Comparison of ENCODE assay signal across 18 mouse cellular contexts in the genomic region with DNA sequence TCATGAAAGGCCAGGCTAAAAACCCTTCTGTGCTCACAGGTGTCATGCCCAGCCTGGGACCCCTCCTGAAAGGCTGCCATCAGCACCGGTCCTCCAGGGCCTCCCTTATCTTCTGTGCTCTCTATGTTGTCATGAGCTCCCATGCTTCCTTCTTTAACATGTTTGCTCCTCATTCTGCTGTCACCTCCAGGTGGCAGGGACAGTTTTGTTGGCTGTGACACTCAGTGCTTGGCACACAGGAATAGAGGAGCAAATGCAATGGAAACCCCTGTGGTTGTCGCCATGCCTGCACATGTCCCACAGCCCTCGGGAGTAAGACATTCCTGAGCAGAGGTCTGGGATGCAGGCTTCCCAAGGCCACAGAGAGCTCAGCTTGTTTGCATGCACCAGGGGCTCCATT.
"Had no signal": no experiment of that assay in that cellular context is flagged by ENCODE, and none has a peak within 500 bp of the region (broad histone marks: within the 10 kb centered on the region; RNA-seq: fewer than 3 reads in every experiment).

No protein-coding gene starts in this region.

- H3K36me3 ChIP-seq: midbrain, embryonic 12.5 days; neural tube, embryonic 13.5 days; neural tube, embryonic 15.5 days had no signal

- H3K27me3 ChIP-seq: midbrain, embryonic 12.5 days; neural tube, embryonic 13.5 days; neural tube, embryonic 15.5 days had no signal

- H3K9me3 ChIP-seq: midbrain, embryonic 10.5 days; midbrain, embryonic 12.5 days; neural tube, embryonic 13.5 days; neural tube, embryonic 15.5 days had no signal

- H3K9ac ChIP-seq: lung, embryonic 14.5 days; midbrain, embryonic 12.5 days; neural tube, embryonic 13.5 days; neural tube, embryonic 15.5 days had no signal

- H3K27ac ChIP-seq: midbrain, embryonic 10.5 days; midbrain, embryonic 12.5 days; neural tube, embryonic 13.5 days; neural tube, embryonic 15.5 days had no signal

- H3K4me3 ChIP-seq: midbrain, embryonic 10.5 days; midbrain, embryonic 12.5 days; myocyte; neural tube, embryonic 13.5 days; neural tube, embryonic 15.5 days had no signal

- DNase-seq: lung, adult 18-20 months; lung, embryonic 14.5 days; lung, postnatal 10 days; lung, postnatal 4 days; midbrain, embryonic 14.5 days; retina, postnatal 1 day; right cerebral cortex, adult 18-20 months; right cerebral cortex, postnatal 25 days; right cerebral cortex, postnatal 4 days; spleen, adult 18-20 months; thymus, adult 18-20 months; thymus, postnatal 14 days; thymus, postnatal 36 days had no signal

- H3K4me2 ChIP-seq: lung, embryonic 14.5 days; midbrain, embryonic 12.5 days; neural tube, embryonic 13.5 days; neural tube, embryonic 15.5 days had no signal
